Mouse (Mus musculus) forebrain, embryonic 10.5 days (tissue): ENCODE data around the gene Klhdc1. TPM values are rescaled to one million over a fixed set of nuclear protein-coding genes. Genes with fewer than 3 reads are reported as not detected.

Experiments
- DNase-seq: peaks from one replicate; pipeline ENCODE4 v3.0.0-alpha.2; 2017; ENCODE audit warnings: low spot score; ENCODE audit errors: extremely low spot score
- H3K27ac ChIP-seq: fragments of 300-500 bp; sonication (generic); 2 replicates; pipeline ENCODE4 v1.5.1; 2016; ENCODE audit warnings: mild to moderate bottlenecking
- H3K27me3 ChIP-seq: fragments of 300-500 bp; sonication (generic); 2 replicates; pipeline ENCODE4 v1.6.1; 2016; ENCODE audit warnings: mild to moderate bottlenecking; ENCODE audit not compliant: poor library complexity, severe bottlenecking
- H3K36me3 ChIP-seq: fragments of 300-500 bp; sonication (generic); replicated peaks from 2 replicates; pipeline ENCODE4 v1.6.1; 2016; ENCODE audit warnings: mild to moderate bottlenecking, moderate library complexity
- H3K4me1 ChIP-seq: fragments of 300-500 bp; sonication (generic); 2 replicates; pipeline ENCODE4 v1.6.1; 2016
- H3K4me3 ChIP-seq: fragments of 300-500 bp; sonication (generic); 2 replicates; pipeline ENCODE4 v1.5.1; 2016; ENCODE audit warnings: mild to moderate bottlenecking, moderate library complexity
- H3K9me3 ChIP-seq: fragments of 300-500 bp; sonication (generic); 2 replicates; pipeline ENCODE4 v1.6.1; 2016; ENCODE audit warnings: mild to moderate bottlenecking, moderate library complexity
- WGBS: fragments of 180-500 bp; shearing (Covaris S2); methylation state at CpG from one replicate; pipeline ENCODE4 v1.1.7; 2016; 5-methylcytosine and 5-hydroxymethylcytosine counted together
- polyA plus RNA-seq: library from polyadenylated mRNA; unstranded; fragments of >200 nt; fragmentation: Nextera tagmentation; extraction: Ambion mirVana; gene quantifications from 2 replicates; pipeline ENCODE4 v1.2.1, GENCODE M21; 2016

Gene Klhdc1
- polyA plus RNA-seq, 1 experiment from 2014 or later = 3.3 TPM

DNA sequence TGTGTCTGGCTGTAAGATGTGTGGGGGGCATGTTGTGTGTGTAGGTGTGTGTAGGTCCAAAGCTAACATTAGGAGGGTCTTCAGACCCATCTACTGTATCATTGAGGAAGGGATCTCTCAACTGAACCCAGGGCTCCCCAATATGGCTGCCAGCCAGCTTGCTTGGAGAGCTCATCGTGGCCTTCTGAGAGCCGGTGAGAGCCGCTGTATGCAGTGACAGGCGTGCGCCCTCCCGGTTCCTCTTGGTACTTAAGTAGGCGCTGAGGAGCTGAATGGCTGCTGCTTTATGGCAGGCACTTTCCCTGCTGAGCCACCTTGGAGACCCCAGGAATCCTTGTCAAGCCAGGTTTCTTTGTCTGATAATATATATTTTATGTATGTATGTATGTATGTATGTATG is 65.4 kb downstream of the Klhdc1 start:
- no peak for DNase-seq
- no peak overlapping the region for H3K27ac ChIP-seq

DNA sequence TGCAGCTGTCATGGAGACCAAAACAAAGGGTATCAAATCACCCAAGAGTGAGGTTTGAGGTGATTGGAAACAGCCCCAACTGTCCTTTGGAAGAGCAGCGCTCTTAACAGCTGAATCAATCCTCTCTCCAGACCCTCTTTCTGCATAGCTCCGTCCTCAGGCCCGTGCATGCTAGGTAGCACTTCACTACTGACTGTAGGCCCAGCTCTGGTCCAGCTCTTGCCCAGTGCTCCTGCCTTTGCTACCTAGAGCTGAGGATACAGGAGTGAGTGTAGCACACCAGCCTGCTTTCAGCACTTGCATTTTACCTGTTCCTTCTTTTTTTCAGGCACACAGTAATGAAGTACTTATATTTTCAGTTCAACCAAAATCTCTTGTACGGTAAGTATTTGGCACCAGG is 68.7 kb downstream of the Klhdc1 start:
- over 99% methylated on average over 4 of the region's 4 CpGs for WGBS
- Histone ChIP-seq H3K4me3 (no peak overlapping the region), H3K27ac (no peak overlapping the region), H3K36me3 (peaks cover 99% of the 10 kb centered on the region), H3K9me3 (no peaks in the 10 kb centered on the region), H3K27me3 (no peaks in the 10 kb centered on the region), H3K4me1 (no peaks in the 10 kb centered on the region)
- no peak for DNase-seq

More for the DNA sequence above, 65.4 kb downstream of the Klhdc1 start:
- H3K36me3 ChIP-seq = peaks cover 100% of the 10 kb centered on the region
- no peak overlapping the region for H3K4me3 ChIP-seq
- H3K9me3 ChIP-seq = no peaks in the 10 kb centered on the region
- no peaks in the 10 kb centered on the region for H3K27me3 ChIP-seq
- H3K4me1 ChIP-seq = no peaks in the 10 kb centered on the region
- WGBS = 94% methylated on average over 7 of the region's 7 CpGs

DNA sequence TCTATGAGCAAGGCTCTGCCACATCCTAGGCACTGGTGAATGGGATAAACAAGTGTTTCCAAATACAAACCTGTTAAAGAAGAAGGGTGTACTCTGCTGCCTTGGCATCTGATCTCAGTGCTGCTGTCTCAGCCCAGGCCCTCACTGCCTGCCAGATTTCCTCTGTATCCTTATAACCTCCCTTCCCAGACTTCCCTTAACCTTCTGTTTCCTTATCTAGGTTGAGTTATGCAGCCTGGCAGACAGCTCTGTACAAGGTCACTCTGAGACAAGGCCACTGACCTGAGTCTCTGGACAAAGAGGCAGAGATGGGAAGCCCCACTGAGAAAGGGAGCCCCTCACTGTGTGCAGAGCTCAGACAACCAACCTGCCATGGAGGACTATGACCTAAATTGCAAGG is 77.5 kb downstream of the Klhdc1 start:
- Histone ChIP-seq H3K4me1 (no peaks in the 10 kb centered on the region), H3K27me3 (no peaks in the 10 kb centered on the region), H3K36me3 (peaks cover 98% of the 10 kb centered on the region)

DNA sequence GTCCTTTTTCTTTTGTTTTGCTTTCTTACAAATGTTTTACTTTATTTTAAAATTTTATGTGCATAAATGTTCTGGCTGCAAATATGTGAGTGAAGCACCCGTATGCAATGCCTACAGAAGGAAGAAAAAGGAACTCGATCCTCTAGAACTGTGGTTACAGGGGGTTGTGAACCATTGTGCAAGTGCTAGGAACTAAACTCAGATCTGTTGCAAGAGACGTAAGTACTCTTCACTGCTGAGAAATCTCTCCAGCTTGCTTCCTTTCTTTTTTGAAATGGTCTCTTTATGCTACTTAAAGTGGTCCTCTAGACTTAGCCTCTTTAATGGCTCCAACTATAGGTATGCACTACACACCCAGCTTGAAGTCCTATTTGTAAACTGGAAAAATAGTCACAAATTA is 90.2 kb downstream of the Klhdc1 start:
- Histone ChIP-seq H3K27ac (no peak overlapping the region), H3K4me3 (no peak overlapping the region), H3K36me3 (peaks cover 95% of the 10 kb centered on the region), H3K4me1 (no peaks in the 10 kb centered on the region), H3K27me3 (no peaks in the 10 kb centered on the region), H3K9me3 (no peaks in the 10 kb centered on the region)
- DNase-seq = no peak
- 90% methylated on average over 3 of the region's 3 CpGs for WGBS

More for the DNA sequence above, 77.5 kb downstream of the Klhdc1 start:
- DNase-seq = no peak
- Histone ChIP-seq H3K27ac (no peak overlapping the region), H3K4me3 (no peak overlapping the region), H3K9me3 (no peaks in the 10 kb centered on the region)

DNA sequence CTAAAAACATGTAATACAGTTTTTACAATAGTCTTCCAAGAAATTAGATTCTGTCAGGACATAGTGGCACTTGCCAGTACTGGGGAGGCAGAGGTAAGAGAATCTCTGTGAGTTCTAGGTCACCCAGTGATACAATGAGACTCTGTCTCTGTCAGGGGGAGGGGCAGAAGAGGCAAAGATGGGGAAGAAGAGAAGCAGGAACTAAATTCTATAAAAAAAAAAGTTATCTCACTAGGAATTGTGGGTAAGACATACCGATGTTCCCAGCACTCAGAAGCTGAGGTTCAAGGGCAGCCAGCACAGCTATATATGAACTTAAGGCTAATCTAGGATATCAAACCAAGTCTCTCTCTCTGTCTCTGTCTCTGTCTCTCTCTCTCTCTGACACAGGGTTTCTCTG is 91.2 kb downstream of the Klhdc1 start:
- no peak overlapping the region for H3K27ac ChIP-seq
- H3K9me3 ChIP-seq = no peaks in the 10 kb centered on the region
- no peak for DNase-seq
- H3K36me3 ChIP-seq = peaks cover 95% of the 10 kb centered on the region
- WGBS = 80% methylated on average over 1 of the region's 1 CpGs
- H3K27me3 ChIP-seq = no peaks in the 10 kb centered on the region
- H3K4me3 ChIP-seq = no peak overlapping the region
- H3K4me1 ChIP-seq = no peaks in the 10 kb centered on the region

DNA sequence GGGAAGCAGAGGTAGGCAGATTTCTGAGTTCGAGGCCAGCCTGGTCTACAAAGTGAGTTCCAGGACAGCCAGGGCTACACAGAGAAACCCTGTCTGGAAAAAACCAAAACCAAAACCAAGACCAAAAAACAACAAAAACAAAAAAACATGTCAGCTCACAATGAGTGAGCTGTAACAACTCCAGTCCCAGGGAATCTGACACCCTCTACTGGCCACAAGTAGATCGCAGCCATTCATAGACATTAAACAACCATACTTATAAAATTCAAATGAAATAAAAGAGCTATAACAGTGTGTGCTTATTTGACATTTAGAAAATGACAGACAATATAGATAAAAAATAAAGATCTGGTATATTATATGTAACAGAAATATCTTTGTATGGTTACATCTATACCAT is 92.6 kb downstream of the Klhdc1 start:
- H3K9me3 ChIP-seq = no peaks in the 10 kb centered on the region
- H3K4me1 ChIP-seq = no peaks in the 10 kb centered on the region
- no peaks in the 10 kb centered on the region for H3K27me3 ChIP-seq
- no peak for DNase-seq
- H3K36me3 ChIP-seq = peaks cover 98% of the 10 kb centered on the region
- 91% methylated on average over 2 of the region's 2 CpGs for WGBS
- H3K27ac ChIP-seq = no peak overlapping the region
- H3K4me3 ChIP-seq = no peak overlapping the region

Other genes with a start within 250 kb of the Klhdc1 start
- gene Rps29, start 82.0 kb upstream of the Klhdc1 start, polyA plus RNA-seq = 1,386 and 1,412 TPM in 2 replicates
- gene Lrr1, start 72.4 kb upstream of the Klhdc1 start, polyA plus RNA-seq = 37.1 and 41.2 TPM in 2 replicates
- gene Rpl36al, start 57.1 kb upstream of the Klhdc1 start, polyA plus RNA-seq = 567 and 576 TPM in 2 replicates
- gene Mgat2, start 57.0 kb upstream of the Klhdc1 start, polyA plus RNA-seq = 28.3 and 30.9 TPM in 2 replicates
- gene Gm49383, start 44.1 kb upstream of the Klhdc1 start, polyA plus RNA-seq = 62.2 and 67.8 TPM in 2 replicates
- 16.3 and 19.0 TPM in 2 replicates for gene Dnaaf2, start 42.7 kb upstream of the Klhdc1 start, polyA plus RNA-seq
- gene Gm49384, start 36.9 kb upstream of the Klhdc1 start, polyA plus RNA-seq = 51.8 and 59.4 TPM in 2 replicates
- gene Pole2, start 13.0 kb upstream of the Klhdc1 start, polyA plus RNA-seq = 37.5 and 38.2 TPM in 2 replicates
- gene Klhdc2, start 55.5 kb downstream of the Klhdc1 start, polyA plus RNA-seq = 198 and 202 TPM in 2 replicates
- gene Nemf, start 116.0 kb downstream of the Klhdc1 start, polyA plus RNA-seq = 95.2 and 97.8 TPM in 2 replicates
- gene Arf6, start 131.0 kb downstream of the Klhdc1 start, polyA plus RNA-seq = 32.6 and 33.5 TPM in 2 replicates
- gene Gm9887, start 131.3 kb downstream of the Klhdc1 start, polyA plus RNA-seq = 0.84 and 1.2 TPM in 2 replicates